Mouse (Mus musculus) neural tube, embryonic 11.5 days (tissue): Measurements from ENCODE around the gene Lmtk2. TPM values are rescaled to one million over a fixed set of nuclear protein-coding genes. Genes with fewer than 3 reads are reported as not detected.
A peak's percentile ranks its signal among the peaks of the same experiment; 100 is the strongest.

Experiments
- ATAC-seq: fragments of 200-750 bp; cut with Nextera tagmentation; 2 replicates; pipeline ENCODE4 v1.8.0; 2017; ENCODE audit warnings: moderate number of reproducible peaks, mild to moderate bottlenecking, moderate TSS enrichment, moderate library complexity; ENCODE audit not compliant: insufficient read depth, low FRiP score, low TSS enrichment
- DNase-seq: peaks from one replicate; pipeline ENCODE4 v3.0.0-alpha.2; 2015; ENCODE audit warnings: low spot score
- H3K27ac ChIP-seq: fragments of 300-500 bp; sonication (generic); 2 replicates; pipeline ENCODE4 v1.5.1; 2014; ENCODE audit warnings: low read depth, mild to moderate bottlenecking, low read length
- H3K27me3 ChIP-seq: fragments of 300-500 bp; sonication (generic); 2 replicates; pipeline ENCODE4 v1.6.1; 2014; ENCODE audit warnings: mild to moderate bottlenecking, low read length, mixed read lengths; ENCODE audit not compliant: control insufficient read depth, insufficient read depth
- H3K36me3 ChIP-seq: fragments of 300-500 bp; sonication (generic); 2 replicates; pipeline ENCODE4 v1.6.1; 2014; ENCODE audit warnings: mild to moderate bottlenecking, low read length, moderate library complexity, mixed read lengths; ENCODE audit not compliant: control insufficient read depth, insufficient read depth
- H3K4me1 ChIP-seq: fragments of 300-500 bp; sonication (generic); 2 replicates; pipeline ENCODE4 v1.6.1; 2014; ENCODE audit warnings: low read length, mixed read lengths; ENCODE audit not compliant: control insufficient read depth, insufficient read depth
- H3K4me2 ChIP-seq: fragments of 300-500 bp; sonication (generic); 2 replicates; pipeline ENCODE4 v1.6.1; 2014; ENCODE audit warnings: low read depth, mild to moderate bottlenecking, moderate library complexity
- H3K4me3 ChIP-seq: fragments of 300-500 bp; sonication (generic); 2 replicates; pipeline ENCODE4 v1.5.1; 2014; ENCODE audit warnings: low read depth, low read length
- H3K9ac ChIP-seq: fragments of 300-500 bp; sonication (generic); 2 replicates; pipeline ENCODE4 v1.6.1; 2014; ENCODE audit warnings: mild to moderate bottlenecking, low read length
- H3K9me3 ChIP-seq: fragments of 300-500 bp; sonication (generic); 2 replicates; pipeline ENCODE4 v1.6.1; 2016; ENCODE audit warnings: low read length; ENCODE audit not compliant: control insufficient read depth
- WGBS: fragments of 180-500 bp; shearing (Covaris S2); extraction: QIAGEN DNeasy Blood & Tissue Kit; methylation state at CpG from one replicate; pipeline ENCODE4 v1.1.7; 2014; 5-methylcytosine and 5-hydroxymethylcytosine counted together
- polyA plus RNA-seq: library from polyadenylated mRNA; unstranded; fragments of >200 nt; fragmentation: Nextera tagmentation; extraction: Ambion mirVana; gene quantifications from 2 replicates; pipeline ENCODE4 v1.2.1, GENCODE M21; 2014

Lmtk2 gene
- polyA plus RNA-seq, 1 experiment from 2014 or later: 6.7 TPM

- DNase-seq (no peak), ATAC-seq (no peak)
- Histone ChIP-seq H3K27ac (no peak overlapping the region), H3K4me2 (no peak overlapping the region), H3K4me1 (peaks cover 5% of the 10 kb centered on the region), H3K9me3 (no peaks in the 10 kb centered on the region), H3K4me3 (no peak overlapping the region), H3K36me3 (no peaks in the 10 kb centered on the region), H3K9ac (no peak overlapping the region), H3K27me3 (no peaks in the 10 kb centered on the region)
- WGBS: 76% methylated on average over 4 of the region's 4 CpGs
Observed at GRCm38 (mm10) chr5:144221305-144221704, 121.1 kb downstream of the Lmtk2 start.

GRCm38 (mm10) chr5:144222811-144223502 is 122.7 kb downstream of the Lmtk2 start:
- no peak for DNase-seq
- no peak overlapping the region for H3K27ac ChIP-seq
- peak overlapping the region; percentile 61 for H3K4me3 ChIP-seq

GRCm38 (mm10) chr5:144223503-144223862 is 123.2 kb downstream of the Lmtk2 start, which contains the start of gene Tecpr1:
Gene Tecpr1 (minus strand): TSS chr5:144223615.
- under 1% methylated on average over 37 of the region's 37 CpGs for WGBS
- H3K27ac ChIP-seq: peak within 1 kb of the TSS; percentile 29; the same call in 1 of the 2 replicates

More at GRCm38 (mm10) chr5:144222811-144223502, 122.7 kb downstream of the Lmtk2 start:
- peak overlapping the region; percentile 77 for H3K4me2 ChIP-seq
- no peaks in the 10 kb centered on the region for H3K27me3 ChIP-seq
- no peak; the same call in 1 of the 2 replicates for ATAC-seq
- no peaks in the 10 kb centered on the region for H3K9me3 ChIP-seq
- H3K36me3 ChIP-seq: no peaks in the 10 kb centered on the region
- peaks cover 5% of the 10 kb centered on the region for H3K4me1 ChIP-seq
- peak overlapping the region; percentile 73 for H3K9ac ChIP-seq
- WGBS: 3% methylated on average over 25 of the region's 25 CpGs

GRCm38 (mm10) chr5:144223899-144224816 is 123.9 kb downstream of the Lmtk2 start:
- peaks cover 5% of the 10 kb centered on the region for H3K4me1 ChIP-seq
- 23% methylated on average over 18 of the region's 18 CpGs for WGBS
- ATAC-seq: peak; percentile 46; the same call in 1 of the 2 replicates
- no peaks in the 10 kb centered on the region for H3K36me3 ChIP-seq
- H3K27ac ChIP-seq: peak overlapping the region; percentile 29; the same call in 1 of the 2 replicates
- H3K4me2 ChIP-seq: peak overlapping the region; percentile 77
- no peaks in the 10 kb centered on the region for H3K27me3 ChIP-seq
- no peak for DNase-seq
- H3K9me3 ChIP-seq: no peaks in the 10 kb centered on the region
- peak overlapping the region; percentile 61 for H3K4me3 ChIP-seq
- H3K9ac ChIP-seq: peak overlapping the region; percentile 78

More at GRCm38 (mm10) chr5:144223503-144223862, 123.2 kb downstream of the Lmtk2 start, which contains the start of gene Tecpr1:
- H3K27me3 ChIP-seq: no peaks in the 10 kb centered on the region
- H3K4me2 ChIP-seq: peak within 1 kb of the TSS; percentile 77
- H3K4me1 ChIP-seq: peaks cover 5% of the 10 kb centered on the region
- ATAC-seq: peak; percentile 95
- H3K9me3 ChIP-seq: no peaks in the 10 kb centered on the region
- peak; percentile 95 for DNase-seq
- H3K9ac ChIP-seq: peak within 1 kb of the TSS; percentile 78
- peak within 1 kb of the TSS; percentile 61 for H3K4me3 ChIP-seq
- no peaks in the 10 kb centered on the region for H3K36me3 ChIP-seq

GRCm38 (mm10) chr5:144226220-144226619 is 126.0 kb downstream of the Lmtk2 start:
- Histone ChIP-seq H3K9ac (no peak overlapping the region), H3K36me3 (no peaks in the 10 kb centered on the region), H3K4me3 (no peak overlapping the region), H3K4me1 (peaks cover 5% of the 10 kb centered on the region), H3K27ac (no peak overlapping the region), H3K4me2 (no peak overlapping the region), H3K9me3 (no peaks in the 10 kb centered on the region), H3K27me3 (no peaks in the 10 kb centered on the region)
- WGBS: 27% methylated on average over 11 of the region's 11 CpGs
- DNase-seq: no peak
- ATAC-seq: no peak

- H3K4me1 ChIP-seq: no peaks in the 10 kb centered on the region
- H3K9ac ChIP-seq: no peak overlapping the region
- no peak overlapping the region for H3K27ac ChIP-seq
- 88% methylated on average over 7 of the region's 7 CpGs for WGBS
- H3K36me3 ChIP-seq: no peaks in the 10 kb centered on the region
- H3K27me3 ChIP-seq: no peaks in the 10 kb centered on the region
- no peak overlapping the region for H3K4me3 ChIP-seq
- no peaks in the 10 kb centered on the region for H3K9me3 ChIP-seq
- DNase-seq: no peak
- no peak overlapping the region for H3K4me2 ChIP-seq
- no peak for ATAC-seq
Observed at GRCm38 (mm10) chr5:144230216-144230615, 130.0 kb downstream of the Lmtk2 start.

- 75% methylated on average over 1 of the region's 1 CpGs for WGBS
- H3K4me2 ChIP-seq: no peak overlapping the region
- H3K9me3 ChIP-seq: no peaks in the 10 kb centered on the region
- H3K36me3 ChIP-seq: no peaks in the 10 kb centered on the region
- no peak overlapping the region for H3K4me3 ChIP-seq
- no peaks in the 10 kb centered on the region for H3K4me1 ChIP-seq
- H3K9ac ChIP-seq: no peak overlapping the region
- H3K27ac ChIP-seq: no peak overlapping the region
- ATAC-seq (no peak), DNase-seq (no peak)
- H3K27me3 ChIP-seq: no peaks in the 10 kb centered on the region
Observed at GRCm38 (mm10) chr5:144231410-144231809, 131.2 kb downstream of the Lmtk2 start.

GRCm38 (mm10) chr5:144232531-144232930 is 132.3 kb downstream of the Lmtk2 start:
- no peaks in the 10 kb centered on the region for H3K9me3 ChIP-seq
- 86% methylated on average over 5 of the region's 5 CpGs for WGBS
- ATAC-seq: no peak
- H3K27me3 ChIP-seq: no peaks in the 10 kb centered on the region
- H3K4me2 ChIP-seq: no peak overlapping the region
- no peak overlapping the region for H3K4me3 ChIP-seq
- no peaks in the 10 kb centered on the region for H3K4me1 ChIP-seq
- DNase-seq: no peak
- H3K27ac ChIP-seq: no peak overlapping the region
- H3K36me3 ChIP-seq: no peaks in the 10 kb centered on the region
- H3K9ac ChIP-seq: no peak overlapping the region
